In the genomic region with DNA sequence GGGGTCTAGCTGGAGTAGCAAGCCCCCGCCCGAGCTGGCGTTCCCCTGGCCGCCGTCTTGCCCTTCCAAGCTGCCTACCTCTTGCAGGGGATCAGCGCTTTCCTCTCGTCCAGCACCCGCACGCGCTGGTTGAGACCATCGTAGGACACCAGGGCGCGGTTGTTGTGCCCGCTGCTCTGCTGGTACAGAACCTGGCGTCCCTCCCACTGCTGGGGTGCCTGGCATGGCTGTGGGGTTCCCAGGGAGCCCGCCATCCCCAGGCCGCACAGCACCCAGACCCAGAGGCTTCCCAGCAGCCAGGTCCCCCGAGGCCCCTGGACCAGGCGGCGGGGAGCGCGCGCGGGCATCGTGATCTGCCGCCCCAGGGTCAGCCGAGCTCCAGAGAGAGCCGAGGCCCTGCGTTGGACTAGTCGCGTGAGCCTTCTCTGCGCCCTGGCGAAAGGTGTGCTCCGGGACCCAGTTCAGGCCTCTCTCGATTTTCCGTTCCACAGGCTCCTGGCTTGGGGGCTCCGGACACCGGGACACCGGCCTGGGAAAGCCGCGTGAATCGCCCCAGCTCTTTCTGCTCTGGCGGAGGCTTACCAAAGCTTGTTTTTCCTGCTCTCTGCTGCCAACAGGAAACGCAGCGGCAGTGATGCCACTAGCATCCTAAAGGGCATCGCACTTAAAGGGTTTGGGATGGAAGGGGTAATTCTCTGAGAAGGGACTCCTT, we compare ENCODE assay signal across 8 mouse cellular contexts. TPM values are rescaled to one million over a fixed set of nuclear protein-coding genes. Genes with fewer than 3 reads are reported as not detected.
DNase-seq lines count a peak whose midpoint lies in the region; ATAC-seq and TF ChIP-seq lines count a peak whose summit lies in the region.

A gene (minus strand): TSS at position 712 of the 712 bp plus-strand sequence.

- H3K36me3 ChIP-seq in hindbrain, embryonic 16.5 days (ENCODE audit: control insufficient read depth, insufficient read depth, low read length): no peaks in the 10 kb centered on the region

- peak within 1 kb of the TSS; percentile 91 for H3K4me2 ChIP-seq in hindbrain, embryonic 16.5 days (ENCODE audit: low read length)

- ATAC-seq in common myeloid progenitor, adult 5-6 weeks (replicated peaks; ENCODE audit: low read depth, poor library complexity, severe bottlenecking): peak; percentile 79
- peak; percentile 89 for ATAC-seq in hindbrain, embryonic 16.5 days
- ATAC-seq in megakaryocyte, adult 5-6 weeks (ENCODE audit: poor library complexity, severe bottlenecking): peak; percentile 73
- ATAC-seq in activated CD4-positive, CD25-positive, alpha-beta regulatory T cell, adult 4 months: no peak

- no peaks in the 10 kb centered on the region for H3K27me3 ChIP-seq in hindbrain, embryonic 16.5 days (replicated peaks; ENCODE audit: control insufficient read depth, insufficient read depth, low read length)

- H3K9me3 ChIP-seq in hindbrain, embryonic 16.5 days (ENCODE audit: control insufficient read depth, low read length): no peaks in the 10 kb centered on the region

- WGBS in hindbrain, embryonic 16.5 days: under 1% methylated on average over 43 of the region's 46 CpGs

- intact Hi-C loops in gastrocnemius, adult 2 months (cut with DNase I): no loop called here

- H3K4me3 ChIP-seq in gastrocnemius, adult 2 months: peak within 1 kb of the TSS; percentile 93
- H3K4me3 ChIP-seq in hindbrain, embryonic 16.5 days (ENCODE audit: low read length): peak within 1 kb of the TSS; percentile 94

- H3K27ac ChIP-seq in gastrocnemius, adult 2 months: peak within 1 kb of the TSS; percentile 98
- H3K27ac ChIP-seq in hindbrain, embryonic 16.5 days (ENCODE audit: low read depth, low read length): peak within 1 kb of the TSS; percentile 95

- peak; percentile 65 for TF ChIP-seq CTCF in gastrocnemius, adult 2 months (IDR thresholded peaks at IDR 0.05)

- DNase-seq in adrenal gland, adult (ENCODE audit: inconsistent age in 2 of 2, low spot score in 1 of 2): peak; percentile 66 to 89
- peak; percentile 79 for DNase-seq in gastrocnemius, adult 2 months
- peak; percentile 60 to 66 for DNase-seq in left cerebral cortex, adult 8-10 months (ENCODE audit: low spot score in 2 of 2)
- DNase-seq in right cerebral cortex, postnatal 14 days: peak; percentile 72

- H3K9ac ChIP-seq in hindbrain, embryonic 16.5 days (ENCODE audit: low read depth, low read length): peak within 1 kb of the TSS; percentile 99

- H3K4me1 ChIP-seq in hindbrain, embryonic 16.5 days (ENCODE audit: control insufficient read depth, insufficient read depth, low read depth, low read length): peaks cover 6% of the 10 kb centered on the region

RNA-seq across cellular contexts. Expression of the gene that starts here (rescaled TPM):
- 19.0 and 22.5 TPM in 2 replicates for total RNA-seq in common myeloid progenitor, adult 5-6 weeks (2017)
- 100 to 1,000 TPM in 1 of 2 experiments, 10 to 100 TPM in 1; 90.3 to 139 TPM for total RNA-seq in gastrocnemius, adult 2 months (2021)
- polyA plus RNA-seq in hindbrain, embryonic 16.5 days (2015; fragmentation: Nextera tagmentation; extraction: Ambion mirVana): 26.7 and 33.4 TPM in 2 replicates
- 100 to 1,000 TPM in 2 of 4 experiments, 10 to 100 TPM in 2; 98.0 to 108 (median 103) TPM for total RNA-seq in left cerebral cortex, adult 8-10 months (2022)
- 0.59 and 1.2 TPM in 2 replicates for total RNA-seq in megakaryocyte, adult 5-6 weeks (2015)
- 0.11 and 0.69 TPM in 2 replicates for total RNA-seq in megakaryocyte, adult 5-6 weeks (2017)
- under 1 TPM in 1 of 2 experiments, not detected in 1; 0.54 TPM for polyA plus RNA-seq in activated CD4-positive, CD25-positive, alpha-beta regulatory T cell, adult 4 months (2017; shearing (Covaris generic))

Comparison
In these comparisons a context has a peak if more than half of its experiments do, and no peak if none do; other contexts are left out.
1. RNA of the gene that starts here (polyA plus RNA-seq): 26.7 to 33.4 TPM in hindbrain, embryonic 16.5 days; 0.54 TPM in activated CD4-positive, CD25-positive, alpha-beta regulatory T cell, adult 4 months; every median in the first group is over 10 times any median in the second.
2. Peak in every context shown above with its lines, with median percentiles within 50 percentile points of each other: DNase-seq.